Mouse (Mus musculus): ENCODE measurements around the gene Emp1.
A peak's percentile ranks its signal among the peaks of the same experiment; 100 is the strongest.

Emp1 gene

GRCm38 (mm10) chr6:135362459-135363159 lies at the start of gene Emp1:
Emp1 (plus strand) TSS chr6:135362545.
- DNase-seq, result peak; percentile 79

- no peak for DNase-seq
Observed at GRCm38 (mm10) chr6:135313981-135314380, 48.4 kb upstream of the Emp1 start.

- no peak for DNase-seq
Observed at GRCm38 (mm10) chr6:135316141-135316540, 46.2 kb upstream of the Emp1 start.

GRCm38 (mm10) chr6:135319431-135319933 lies 42.9 kb upstream of the Emp1 start:
- no peak for DNase-seq

- DNase-seq, result no peak
Observed at GRCm38 (mm10) chr6:135322749-135323148, 39.6 kb upstream of the Emp1 start.

GRCm38 (mm10) chr6:135323311-135323982 lies 38.9 kb upstream of the Emp1 start:
- DNase-seq, result peak; percentile 50

- no peak for DNase-seq
Observed at GRCm38 (mm10) chr6:135324111-135324510, 38.2 kb upstream of the Emp1 start.

- DNase-seq, result no peak
Observed at GRCm38 (mm10) chr6:135324686-135325300, 37.6 kb upstream of the Emp1 start.

GRCm38 (mm10) chr6:135326847-135327246 lies 35.5 kb upstream of the Emp1 start:
- DNase-seq, result no peak

GRCm38 (mm10) chr6:135331916-135332315 lies 30.4 kb upstream of the Emp1 start:
- no peak for DNase-seq

GRCm38 (mm10) chr6:135332737-135333281 lies 29.5 kb upstream of the Emp1 start:
- DNase-seq, result peak; percentile 55

GRCm38 (mm10) chr6:135333994-135334651 lies 28.2 kb upstream of the Emp1 start:
- DNase-seq, result peak; percentile 18

- no peak for DNase-seq
Observed at GRCm38 (mm10) chr6:135336376-135336775, 26.0 kb upstream of the Emp1 start.

GRCm38 (mm10) chr6:135340355-135341075 lies 21.8 kb upstream of the Emp1 start:
- no peak for DNase-seq

GRCm38 (mm10) chr6:135341076-135341378 lies 21.3 kb upstream of the Emp1 start:
- DNase-seq, result no peak

- DNase-seq, result peak; percentile 92
Observed at GRCm38 (mm10) chr6:135351638-135352302, 10.6 kb upstream of the Emp1 start.

GRCm38 (mm10) chr6:135352537-135352936 lies 9.8 kb upstream of the Emp1 start:
- DNase-seq, result no peak

GRCm38 (mm10) chr6:135354953-135355352 lies 7.4 kb upstream of the Emp1 start:
- no peak for DNase-seq

GRCm38 (mm10) chr6:135360331-135360730 lies 2.0 kb upstream of the Emp1 start:
- no peak for DNase-seq

GRCm38 (mm10) chr6:135362098-135362458 lies 267 bp upstream of the Emp1 start:
- DNase-seq, result no peak

- DNase-seq, result no peak
Observed at GRCm38 (mm10) chr6:135363344-135364040, 1.1 kb downstream of the Emp1 start.

All from kidney, adult 11 months (tissue).